Mouse (Mus musculus): ENCODE results near the gene Cacna1c. TPM values are rescaled to one million over a fixed set of nuclear protein-coding genes. Genes with fewer than 3 reads are reported as not detected.

The Cacna1c gene
- total RNA-seq, 2 experiments from 2014 or later: 66.4 to 84.0 TPM

GRCm38 (mm10) chr6:119068650-119069049, 127.6 kb downstream of the Cacna1c start:
- no peak for DNase-seq (ENCODE audit: low spot score in 2 of 2)

GRCm38 (mm10) chr6:119064961-119065360, 131.3 kb downstream of the Cacna1c start:
- DNase-seq (ENCODE audit: low spot score in 2 of 2): no peak

GRCm38 (mm10) chr6:119064430-119064829, 131.8 kb downstream of the Cacna1c start:
- no peak for DNase-seq (ENCODE audit: low spot score in 2 of 2)

- no peak for DNase-seq (ENCODE audit: low spot score in 2 of 2)
Observed at GRCm38 (mm10) chr6:119062695-119063094, 133.5 kb downstream of the Cacna1c start.

GRCm38 (mm10) chr6:119058896-119059295, 137.3 kb downstream of the Cacna1c start:
- no peak for DNase-seq (ENCODE audit: low spot score in 2 of 2)

- DNase-seq (ENCODE audit: low spot score in 2 of 2): no peak
Observed at GRCm38 (mm10) chr6:119058461-119058860, 137.8 kb downstream of the Cacna1c start.

DNA sequence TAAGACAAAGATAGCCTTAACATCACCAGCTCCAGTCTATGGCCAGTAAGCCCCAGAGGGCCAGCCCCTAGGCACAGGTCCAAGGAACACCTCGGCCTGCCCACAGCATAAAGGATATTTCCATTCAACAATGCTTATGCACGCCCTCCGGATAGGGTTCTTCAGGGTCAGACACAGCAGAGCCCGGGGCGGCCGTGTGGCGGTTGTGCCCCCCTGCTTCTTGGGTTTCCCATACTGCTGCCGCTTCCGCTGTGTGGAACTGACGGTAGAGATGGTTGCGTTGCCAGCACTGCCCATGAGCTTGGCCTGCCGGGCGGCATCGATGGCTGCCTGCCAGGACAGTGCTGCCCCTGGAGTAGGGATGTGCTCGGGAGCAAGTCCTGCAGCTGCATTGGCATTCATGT, 139.1 kb downstream of the Cacna1c start:
- no peak for DNase-seq (ENCODE audit: low spot score in 2 of 2)

DNA sequence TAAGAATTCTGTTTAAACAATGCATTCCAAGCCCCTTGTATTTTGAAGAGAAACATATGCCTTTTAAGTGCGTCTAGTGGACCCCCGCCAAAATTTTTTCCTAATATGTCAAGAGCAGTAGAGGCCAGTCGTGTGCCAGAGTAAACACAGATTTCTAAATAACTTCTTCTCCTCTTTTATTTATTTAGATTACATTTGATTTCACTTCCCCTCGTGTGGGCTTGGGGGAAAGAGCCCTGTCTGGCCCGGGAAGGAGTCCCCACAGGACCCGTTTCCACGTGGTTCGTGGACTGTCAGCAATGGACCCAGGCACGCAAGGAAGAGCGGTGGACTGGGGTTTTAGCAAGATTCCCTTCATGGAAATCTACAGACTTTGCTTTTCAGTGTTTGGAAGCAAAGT, 143.4 kb downstream of the Cacna1c start:
- DNase-seq (ENCODE audit: low spot score in 2 of 2): no peak

- DNase-seq (ENCODE audit: low spot score in 2 of 2): no peak
Observed at GRCm38 (mm10) chr6:119052366-119052765, 143.9 kb downstream of the Cacna1c start.

GRCm38 (mm10) chr6:119051721-119052120, 144.5 kb downstream of the Cacna1c start:
- no peak for DNase-seq (ENCODE audit: low spot score in 2 of 2)

- no peak for DNase-seq (ENCODE audit: low spot score in 2 of 2)
Observed at GRCm38 (mm10) chr6:119047340-119047739, 148.9 kb downstream of the Cacna1c start.

DNA sequence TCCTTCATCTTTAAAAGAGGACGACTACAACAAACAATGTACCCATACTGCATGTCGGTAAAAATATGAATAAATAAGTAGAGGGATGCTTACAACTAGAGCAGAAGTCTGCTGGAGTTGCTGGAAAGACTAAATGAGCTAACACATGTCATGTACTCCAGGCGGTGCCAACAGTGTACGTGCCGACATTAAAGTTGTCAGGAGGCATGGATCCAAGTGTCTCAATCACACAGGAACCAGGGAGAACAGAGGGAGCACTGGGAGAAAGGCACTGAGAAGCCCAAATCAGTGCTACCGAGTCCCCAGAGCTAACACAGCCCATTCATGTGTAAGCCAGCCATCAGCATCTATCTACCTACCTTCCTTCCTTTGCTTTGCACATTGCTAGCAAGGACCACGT, 150.7 kb downstream of the Cacna1c start:
- DNase-seq (ENCODE audit: low spot score in 2 of 2): no peak

GRCm38 (mm10) chr6:119044148-119044547, 152.1 kb downstream of the Cacna1c start:
- DNase-seq (ENCODE audit: low spot score in 2 of 2): no peak

- no peak for DNase-seq (ENCODE audit: low spot score in 2 of 2)
Observed at GRCm38 (mm10) chr6:119042803-119043202, 153.4 kb downstream of the Cacna1c start.

- DNase-seq (ENCODE audit: low spot score in 2 of 2): no peak
Observed at GRCm38 (mm10) chr6:119040961-119041360, 155.3 kb downstream of the Cacna1c start.

DNA sequence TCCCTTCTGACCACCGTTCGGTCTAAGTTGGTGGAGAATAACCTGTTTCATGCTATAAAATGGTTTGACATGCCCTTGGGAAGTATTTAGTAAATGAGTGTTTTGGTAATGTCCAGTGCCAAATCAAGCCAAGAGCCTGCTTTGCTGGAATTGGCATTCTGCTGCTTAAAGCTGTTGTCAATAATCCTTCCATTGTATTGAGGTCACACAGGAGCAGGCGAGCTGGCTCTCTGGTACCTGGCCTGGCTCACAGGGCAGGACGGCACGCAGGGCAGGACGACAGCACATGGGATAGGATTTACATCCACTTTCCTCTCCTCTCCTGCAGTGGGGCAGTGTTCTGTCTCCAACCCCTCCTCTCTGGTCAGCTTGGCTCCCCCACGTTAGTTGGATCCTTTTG, 156.4 kb downstream of the Cacna1c start:
- no peak for DNase-seq (ENCODE audit: low spot score in 2 of 2)

DNA sequence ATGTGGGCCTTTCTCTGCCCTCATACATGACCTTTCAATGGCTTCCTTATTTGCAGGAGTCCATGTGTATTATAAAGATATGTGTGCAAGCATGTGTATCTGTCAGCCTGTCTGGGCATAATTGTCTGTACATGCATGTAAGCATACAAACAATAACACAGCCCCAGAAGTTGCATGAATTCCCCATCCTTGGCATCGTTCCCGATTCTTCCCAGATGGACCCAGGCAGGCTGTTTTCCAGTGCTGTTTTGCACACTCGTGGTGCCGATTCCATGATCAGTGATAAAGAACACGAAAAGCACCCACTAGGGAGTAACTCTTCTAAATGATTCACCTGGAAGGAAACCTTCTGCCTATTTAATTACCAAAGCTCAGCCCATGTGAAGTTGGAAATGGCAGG, 156.9 kb downstream of the Cacna1c start:
- DNase-seq (ENCODE audit: low spot score in 2 of 2): no peak

- no peak for DNase-seq (ENCODE audit: low spot score in 2 of 2)
Observed at GRCm38 (mm10) chr6:119037815-119038214, 158.4 kb downstream of the Cacna1c start.

DNA sequence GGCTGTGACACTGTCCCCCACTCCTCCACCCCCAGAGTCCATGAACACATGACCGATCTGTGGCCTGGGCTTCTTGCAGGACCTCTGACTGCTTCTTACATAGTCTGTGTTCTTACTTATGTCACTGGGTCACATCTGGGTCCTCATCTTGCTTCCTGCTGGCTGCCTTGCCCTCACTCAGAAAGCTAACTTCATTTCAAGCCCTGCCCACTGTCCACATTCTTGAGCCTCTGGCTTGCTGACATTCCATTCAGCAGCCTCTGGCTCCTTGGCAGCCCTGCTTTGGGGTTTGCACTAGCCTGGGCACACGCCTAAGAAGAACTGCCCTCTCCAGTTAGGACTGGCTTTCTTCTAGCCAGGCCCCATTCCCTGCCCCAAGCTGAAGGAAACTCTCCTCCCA, 159.2 kb downstream of the Cacna1c start:
- DNase-seq (ENCODE audit: low spot score in 2 of 2): no peak

- DNase-seq (ENCODE audit: low spot score in 2 of 2): no peak
Observed at GRCm38 (mm10) chr6:119035361-119035760, 160.9 kb downstream of the Cacna1c start.

DNA sequence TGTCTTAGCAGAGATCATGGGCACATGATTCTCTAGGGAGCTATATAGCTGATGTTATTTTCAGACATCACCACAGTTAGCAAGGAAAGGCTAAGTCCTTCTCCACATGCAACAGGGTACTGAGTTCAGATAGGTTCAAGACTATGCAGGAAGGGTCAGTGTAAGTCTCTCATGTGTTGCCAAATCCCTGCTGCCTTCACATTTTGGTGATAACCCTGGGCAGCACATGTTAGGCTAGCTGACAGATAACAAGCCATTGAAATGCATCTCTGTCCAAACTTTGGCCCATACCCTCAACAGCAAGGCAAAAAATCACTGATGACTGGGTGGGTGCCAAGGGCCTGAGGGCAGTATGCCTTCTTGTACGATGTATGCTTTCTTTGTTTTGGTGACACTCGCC, 161.3 kb downstream of the Cacna1c start:
- DNase-seq (ENCODE audit: low spot score in 2 of 2): no peak

DNA sequence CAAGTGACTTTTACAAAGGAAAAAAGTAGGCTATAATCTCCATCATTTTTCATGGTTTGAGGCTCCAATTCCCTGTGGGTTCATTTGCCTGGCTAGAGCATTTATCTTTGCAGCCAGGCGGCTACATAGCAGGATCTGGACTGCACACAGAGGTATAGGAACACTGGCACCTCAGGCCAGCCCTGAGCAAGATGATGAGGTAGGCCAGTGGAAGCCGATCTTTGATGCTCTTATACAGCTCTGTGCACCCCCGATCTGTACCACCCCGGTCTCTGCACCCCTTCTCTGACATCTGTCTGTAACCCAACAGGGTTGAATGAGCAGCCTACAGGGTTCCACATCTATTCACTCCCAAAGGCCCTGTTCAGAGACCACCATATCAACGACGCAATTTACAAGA, 168.3 kb downstream of the Cacna1c start:
- DNase-seq (ENCODE audit: low spot score in 2 of 2): no peak

GRCm38 (mm10) chr6:119022850-119023249, 173.4 kb downstream of the Cacna1c start:
- DNase-seq (ENCODE audit: low spot score in 2 of 2): no peak

DNA sequence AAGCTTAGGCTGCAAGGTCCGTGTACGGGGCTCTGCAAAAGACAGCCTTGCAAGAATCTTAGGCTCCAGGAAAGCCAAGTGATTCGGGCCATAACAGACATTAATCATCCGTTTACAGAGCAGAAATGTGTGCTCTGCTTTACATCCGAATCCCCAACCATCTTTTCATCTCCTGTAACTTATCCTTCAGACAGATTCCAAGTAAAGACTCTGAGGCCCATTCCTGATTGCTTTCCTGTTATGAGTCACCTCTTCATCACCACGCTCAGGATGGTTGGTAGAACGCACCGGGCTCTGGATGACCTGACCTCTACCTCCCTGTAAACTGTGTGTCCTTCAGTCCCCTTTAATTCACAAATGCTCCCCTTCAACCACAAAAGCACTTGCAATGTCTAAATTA, 175.0 kb downstream of the Cacna1c start:
- peak in 1 of 2 experiments; percentile 13 for DNase-seq (ENCODE audit: low spot score in 2 of 2)

Data from adrenal gland, adult 18-20 months (tissue).